Mouse (Mus musculus): ENCODE data around the gene Anks1b.
A peak's percentile ranks its signal among the peaks of the same experiment; 100 is the strongest.

Gene Anks1b

GRCm38 (mm10) chr10:90723941-90724341 is 850.6 kb downstream of the Anks1b start:
- no peak for DNase-seq (ENCODE audit: low read depth, low spot score)

GRCm38 (mm10) chr10:90724931-90725330 is 851.6 kb downstream of the Anks1b start:
- DNase-seq (ENCODE audit: low read depth, low spot score) = no peak

GRCm38 (mm10) chr10:90728401-90729358 is 855.4 kb downstream of the Anks1b start:
- peak; percentile 69 for DNase-seq (ENCODE audit: low read depth, low spot score)

- no peak for DNase-seq (ENCODE audit: low read depth, low spot score)
Observed at GRCm38 (mm10) chr10:90729527-90729926, 856.2 kb downstream of the Anks1b start.

GRCm38 (mm10) chr10:90732823-90733222 is 859.5 kb downstream of the Anks1b start:
- no peak for DNase-seq (ENCODE audit: low read depth, low spot score)

- DNase-seq (ENCODE audit: low read depth, low spot score) = no peak
Observed at GRCm38 (mm10) chr10:90733632-90734031, 860.3 kb downstream of the Anks1b start.

GRCm38 (mm10) chr10:90738475-90738874 is 865.2 kb downstream of the Anks1b start:
- no peak for DNase-seq (ENCODE audit: low read depth, low spot score)

GRCm38 (mm10) chr10:90740956-90741355 is 867.6 kb downstream of the Anks1b start:
- no peak for DNase-seq (ENCODE audit: low read depth, low spot score)

- no peak for DNase-seq (ENCODE audit: low read depth, low spot score)
Observed at GRCm38 (mm10) chr10:90751889-90752288, 878.6 kb downstream of the Anks1b start.

- DNase-seq (ENCODE audit: low read depth, low spot score) = no peak
Observed at GRCm38 (mm10) chr10:90753106-90753505, 879.8 kb downstream of the Anks1b start.

GRCm38 (mm10) chr10:90757773-90758172 is 884.5 kb downstream of the Anks1b start:
- DNase-seq (ENCODE audit: low read depth, low spot score) = no peak

GRCm38 (mm10) chr10:90759929-90760328 is 886.6 kb downstream of the Anks1b start:
- DNase-seq (ENCODE audit: low read depth, low spot score) = no peak

- DNase-seq (ENCODE audit: low read depth, low spot score) = no peak
Observed at GRCm38 (mm10) chr10:90766261-90766660, 893.0 kb downstream of the Anks1b start.

- no peak for DNase-seq (ENCODE audit: low read depth, low spot score)
Observed at GRCm38 (mm10) chr10:90770403-90770955, 897.2 kb downstream of the Anks1b start.

- no peak for DNase-seq (ENCODE audit: low read depth, low spot score)
Observed at GRCm38 (mm10) chr10:90771046-90771445, 897.7 kb downstream of the Anks1b start.

GRCm38 (mm10) chr10:90771471-90772226 is 898.3 kb downstream of the Anks1b start:
- no peak for DNase-seq (ENCODE audit: low read depth, low spot score)

- no peak for DNase-seq (ENCODE audit: low read depth, low spot score)
Observed at GRCm38 (mm10) chr10:90779561-90780400, 906.5 kb downstream of the Anks1b start.

GRCm38 (mm10) chr10:90784981-90785650 is 911.8 kb downstream of the Anks1b start:
- no peak for DNase-seq (ENCODE audit: low read depth, low spot score)

- no peak for DNase-seq (ENCODE audit: low read depth, low spot score)
Observed at GRCm38 (mm10) chr10:90785680-90786079, 912.4 kb downstream of the Anks1b start.

GRCm38 (mm10) chr10:90803112-90803511 is 929.8 kb downstream of the Anks1b start:
- no peak for DNase-seq (ENCODE audit: low read depth, low spot score)
